Mouse (Mus musculus) embryonic facial prominence, embryonic 15.5 days (tissue): ENCODE data around the gene B3galt4. TPM values are rescaled to one million over a fixed set of nuclear protein-coding genes. Genes with fewer than 3 reads are reported as not detected.
"Not testable (repeated sequence)": the region's sequence is repeated elsewhere in the genome, so short reads cannot be mapped to it uniquely, and the experiment has no call there.

Experiments used
- ATAC-seq: fragments of 200-750 bp; cut with Nextera tagmentation; 2 replicates; pipeline ENCODE4 v1.8.0; 2017; ENCODE audit warnings: low read depth, moderate TSS enrichment; ENCODE audit not compliant: insufficient number of reproducible peaks, low FRiP score, low TSS enrichment
- H3K27ac ChIP-seq: fragments of 300-500 bp; sonication (generic); replicated peaks from 2 replicates; pipeline ENCODE4 v1.5.1; 2015; ENCODE audit warnings: mild to moderate bottlenecking, inconsistent platforms
- H3K27me3 ChIP-seq: fragments of 300-500 bp; sonication (generic); 2 replicates; pipeline ENCODE4 v1.6.1; 2015; ENCODE audit warnings: inconsistent platforms
- H3K36me3 ChIP-seq: fragments of 300-500 bp; sonication (generic); 2 replicates; pipeline ENCODE4 v1.6.1; 2015; ENCODE audit warnings: mild to moderate bottlenecking, inconsistent platforms
- H3K4me1 ChIP-seq: fragments of 300-500 bp; sonication (generic); 2 replicates; pipeline ENCODE4 v1.6.1; 2015; ENCODE audit warnings: inconsistent platforms
- H3K4me2 ChIP-seq: fragments of 300-500 bp; sonication (generic); replicated peaks from 2 replicates; pipeline ENCODE4 v1.6.1; 2015; ENCODE audit warnings: mild to moderate bottlenecking, inconsistent platforms
- H3K4me3 ChIP-seq: fragments of 300-500 bp; sonication (generic); replicated peaks from 2 replicates; pipeline ENCODE4 v1.5.1; 2015; ENCODE audit warnings: mild to moderate bottlenecking, inconsistent platforms
- H3K9ac ChIP-seq: fragments of 300-500 bp; sonication (generic); 2 replicates; pipeline ENCODE4 v1.6.1; 2015; ENCODE audit warnings: inconsistent platforms
- H3K9me3 ChIP-seq: fragments of 300-500 bp; sonication (generic); replicated peaks from 2 replicates; pipeline ENCODE4 v1.6.1; 2016; ENCODE audit warnings: inconsistent platforms
- WGBS: fragments of 180-500 bp; shearing (Covaris S2); methylation state at CpG from one replicate; pipeline ENCODE4 v1.1.7; 2015; 5-methylcytosine and 5-hydroxymethylcytosine counted together
- polyA plus RNA-seq: library from polyadenylated mRNA; unstranded; fragments of >200 nt; fragmentation: Nextera tagmentation; extraction: Ambion mirVana; gene quantifications from 2 replicates; pipeline ENCODE4 v1.2.1, GENCODE M21; 2015

Gene B3galt4
- polyA plus RNA-seq, 1 experiment from 2014 or later = 8.5 TPM

DNA sequence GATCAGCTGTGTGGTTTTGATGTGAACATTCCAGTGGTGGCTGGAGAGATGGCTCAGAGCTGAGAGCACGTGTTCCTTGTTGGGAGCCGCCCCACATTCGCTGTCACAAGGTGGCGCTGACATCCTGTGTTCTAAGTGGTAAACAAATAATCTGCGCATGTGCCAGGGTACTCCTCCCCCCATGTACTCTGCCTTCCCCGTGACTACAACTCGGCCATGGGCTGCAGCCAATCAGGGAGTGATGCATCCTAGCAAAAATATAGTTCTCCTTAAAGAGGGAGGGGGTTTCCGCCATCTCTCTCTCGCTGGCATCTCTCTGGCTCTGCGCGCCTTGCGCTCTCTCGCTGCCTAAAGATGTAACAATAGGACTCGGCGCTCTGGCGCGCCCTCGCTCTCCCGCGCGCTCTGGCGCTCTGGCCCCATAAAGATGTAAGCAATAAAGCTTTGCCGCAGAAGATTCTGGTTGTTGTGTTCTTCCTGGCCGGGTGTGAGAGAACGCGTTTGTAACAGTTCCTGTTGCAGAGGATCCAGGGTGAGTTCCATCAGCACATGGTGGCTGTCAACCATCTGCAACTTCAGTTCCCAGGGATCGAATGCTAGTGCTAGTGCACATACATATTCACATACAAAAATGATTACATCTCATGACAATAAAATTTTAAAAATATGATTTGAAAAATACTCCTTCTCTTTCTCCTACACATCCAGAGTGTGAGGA, 30.1 kb upstream of the B3galt4 start:
- peaks cover 42% of the 10 kb centered on the region for H3K27me3 ChIP-seq
- not testable (repeated sequence) for H3K9ac ChIP-seq, H3K9me3 ChIP-seq, H3K36me3 ChIP-seq
- ATAC-seq = peak; percentile 92
- H3K27ac ChIP-seq = peak overlapping the region; percentile 94
- under 1% methylated on average over 27 of the region's 27 CpGs for WGBS
- H3K4me3 ChIP-seq = peak overlapping the region; percentile 57
- peak overlapping the region; percentile 63 for H3K4me2 ChIP-seq
- peaks cover 27% of the 10 kb centered on the region for H3K4me1 ChIP-seq

GRCm38 (mm10) chr17:33980181-33981035, 29.1 kb upstream of the B3galt4 start:
- Histone ChIP-seq H3K27me3 (peaks cover 48% of the 10 kb centered on the region), H3K9ac (no peak overlapping the region)

DNA sequence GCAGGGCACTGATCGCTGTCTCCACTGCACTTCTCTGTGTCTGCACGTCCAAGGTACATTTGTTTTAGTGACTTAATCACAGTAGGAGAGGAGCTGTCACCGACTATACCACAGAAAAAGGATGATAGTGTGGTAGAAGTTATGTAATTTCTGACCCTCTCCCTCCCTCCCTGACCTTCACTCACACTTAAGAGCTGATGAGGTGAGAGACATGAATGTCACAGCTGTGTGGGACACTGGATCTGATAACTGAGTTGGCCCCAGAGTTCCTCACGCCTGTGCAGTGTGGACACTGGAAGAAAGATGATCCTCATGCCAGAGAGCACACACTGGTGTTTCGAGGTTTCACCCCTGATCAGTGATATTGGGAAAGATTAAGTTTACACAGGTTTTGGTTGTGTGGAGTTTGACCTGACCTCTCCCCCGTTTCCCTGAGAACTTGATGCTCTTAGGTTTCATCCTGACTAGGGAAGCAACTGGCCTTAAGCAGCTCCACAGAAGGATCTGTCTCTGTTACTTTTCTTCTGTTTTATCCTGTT, 28.3 kb upstream of the B3galt4 start:
- Histone ChIP-seq H3K4me1 (peaks cover 27% of the 10 kb centered on the region), H3K27me3 (peaks cover 55% of the 10 kb centered on the region), H3K27ac (no peak overlapping the region), H3K4me2 (no peak overlapping the region), H3K36me3 (no peaks in the 10 kb centered on the region), H3K9me3 (no peaks in the 10 kb centered on the region), H3K9ac (no peak overlapping the region), H3K4me3 (no peak overlapping the region)
- 74% methylated on average over 6 of the region's 6 CpGs for WGBS
- no peak for ATAC-seq

More at GRCm38 (mm10) chr17:33980181-33981035, 29.1 kb upstream of the B3galt4 start:
- Histone ChIP-seq H3K36me3 (no peaks in the 10 kb centered on the region), H3K4me3 (no peak overlapping the region), H3K27ac (peak overlapping the region; percentile 55; the same call in 1 of the 2 replicates), H3K9me3 (no peaks in the 10 kb centered on the region), H3K4me2 (peak overlapping the region; percentile 63; the same call in 1 of the 2 replicates), H3K4me1 (peaks cover 27% of the 10 kb centered on the region)
- WGBS = 73% methylated on average over 19 of the region's 19 CpGs
- no peak for ATAC-seq

- H3K27ac ChIP-seq = no peak overlapping the region
- H3K9ac ChIP-seq = no peak overlapping the region
- peak overlapping the region; percentile 59 for H3K4me2 ChIP-seq
- no peak for ATAC-seq
- peaks cover 27% of the 10 kb centered on the region for H3K4me1 ChIP-seq
- no peaks in the 10 kb centered on the region for H3K9me3 ChIP-seq
- H3K4me3 ChIP-seq = peak overlapping the region; percentile 37
- peaks cover 60% of the 10 kb centered on the region for H3K27me3 ChIP-seq
- H3K36me3 ChIP-seq = no peaks in the 10 kb centered on the region
- 0% methylated on average over 17 of the region's 17 CpGs for WGBS
Observed at GRCm38 (mm10) chr17:33978631-33979031, 27.3 kb upstream of the B3galt4 start.

DNA sequence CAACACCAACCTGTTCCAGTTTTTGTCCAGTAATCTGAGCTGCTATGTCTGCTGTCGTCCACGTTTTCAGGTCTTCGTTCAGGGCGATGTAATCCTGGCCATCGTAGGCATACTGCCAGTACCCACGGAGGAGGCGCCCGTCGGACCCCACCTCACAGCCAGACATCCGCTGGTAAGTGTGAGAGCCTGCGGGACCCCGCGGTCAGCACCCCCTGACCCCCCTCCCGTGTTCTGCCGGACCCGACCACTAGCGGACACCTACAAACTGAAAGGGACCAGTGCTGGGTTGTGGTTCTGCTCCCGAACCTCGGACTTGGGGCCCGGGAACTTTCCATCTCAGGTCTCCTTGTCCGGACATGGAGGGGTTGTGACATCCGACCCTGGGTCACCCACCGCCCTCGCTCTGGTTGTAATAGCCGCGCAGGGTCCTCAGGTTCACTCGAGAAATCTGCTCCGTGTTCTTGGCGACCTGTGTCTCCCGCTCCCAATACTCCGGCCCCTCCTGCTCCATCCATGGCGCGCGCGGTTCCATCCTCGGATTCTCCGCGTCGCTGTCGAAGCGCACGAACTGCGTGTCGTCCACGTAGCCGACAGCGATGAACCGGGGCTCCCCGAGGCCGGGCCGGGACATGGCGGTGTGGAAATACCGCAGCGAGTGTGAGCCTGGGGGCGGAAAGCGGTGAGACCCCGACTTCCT, 26.7 kb upstream of the B3galt4 start:
- no peak overlapping the region for H3K27ac ChIP-seq
- H3K36me3 ChIP-seq = no peaks in the 10 kb centered on the region
- no peak for ATAC-seq
- H3K27me3 ChIP-seq = peaks cover 60% of the 10 kb centered on the region
- H3K4me1 ChIP-seq = peaks cover 27% of the 10 kb centered on the region
- peak overlapping the region; percentile 59 for H3K4me2 ChIP-seq
- H3K9me3 ChIP-seq = no peaks in the 10 kb centered on the region
- H3K9ac ChIP-seq = no peak overlapping the region
- 1% methylated on average over 57 of the region's 57 CpGs for WGBS
- peak overlapping the region; percentile 37 for H3K4me3 ChIP-seq

DNA sequence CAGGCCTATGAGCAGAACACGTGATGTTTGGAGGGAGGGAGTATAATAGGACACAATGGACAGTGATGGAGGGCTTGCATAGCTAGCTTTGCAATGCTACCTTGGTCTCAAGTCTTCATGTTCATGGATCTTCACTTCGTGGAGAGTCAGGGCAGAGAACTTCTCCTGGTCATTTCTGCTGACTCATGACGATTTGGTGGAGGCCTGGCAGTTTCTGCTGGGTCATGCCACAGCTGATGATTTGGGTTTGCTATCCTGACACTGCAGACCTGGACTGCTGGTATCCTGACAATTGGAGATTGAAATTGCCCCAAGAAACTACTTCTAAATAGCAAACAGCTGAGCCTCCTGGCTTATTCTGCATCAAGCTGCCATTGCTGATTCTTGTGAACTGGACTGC, 22.3 kb upstream of the B3galt4 start:
- Histone ChIP-seq H3K27ac (no peak overlapping the region), H3K36me3 (no peaks in the 10 kb centered on the region), H3K27me3 (peaks cover 40% of the 10 kb centered on the region), H3K9me3 (no peaks in the 10 kb centered on the region), H3K9ac (no peak overlapping the region), H3K4me3 (no peak overlapping the region), H3K4me1 (peaks cover 9% of the 10 kb centered on the region), H3K4me2 (no peak overlapping the region)
- no peak for ATAC-seq
- WGBS = 55% methylated on average over 3 of the region's 3 CpGs

- H3K4me2 ChIP-seq = no peak overlapping the region
- no peak overlapping the region for H3K9ac ChIP-seq
- H3K27ac ChIP-seq = no peak overlapping the region
- no peak overlapping the region for H3K4me3 ChIP-seq
- H3K27me3 ChIP-seq = peaks cover 31% of the 10 kb centered on the region
- no peak for ATAC-seq
- no peaks in the 10 kb centered on the region for H3K36me3 ChIP-seq
- H3K9me3 ChIP-seq = no peaks in the 10 kb centered on the region
- 10% methylated on average over 1 of the region's 1 CpGs for WGBS
- peaks cover under 1% of the 10 kb centered on the region; the same call in 1 of the 2 replicates for H3K4me1 ChIP-seq
Observed at GRCm38 (mm10) chr17:33972691-33973090, 21.4 kb upstream of the B3galt4 start.

DNA sequence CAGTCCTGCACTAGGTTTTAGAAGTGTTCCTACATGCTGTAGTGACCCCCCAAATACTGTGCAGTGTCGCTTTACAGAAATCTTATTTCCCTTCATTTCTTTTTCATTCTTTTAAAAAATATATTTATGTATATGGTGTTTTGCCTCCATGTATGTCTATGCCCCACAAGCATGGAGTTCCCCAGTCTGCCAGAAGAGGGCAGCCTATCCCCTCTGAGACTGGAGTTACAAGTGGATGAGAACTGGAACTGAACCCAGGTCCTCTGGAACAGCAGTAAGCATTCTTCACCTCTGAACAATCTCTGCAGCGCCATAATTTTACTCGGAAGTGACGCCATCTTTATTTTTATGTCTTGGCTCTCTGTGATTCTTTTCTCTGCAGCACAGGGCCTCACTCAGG, 18.1 kb upstream of the B3galt4 start:
- Histone ChIP-seq H3K27me3 (0 out of 2 replicates have a peak, but pooled peaks cover 3% of the 10 kb centered on the region), H3K36me3 (peaks cover 20% of the 10 kb centered on the region), H3K27ac (no peak overlapping the region), H3K4me1 (no peaks in the 10 kb centered on the region), H3K4me3 (no peak overlapping the region), H3K4me2 (no peak overlapping the region), H3K9me3 (no peaks in the 10 kb centered on the region), H3K9ac (no peak overlapping the region)
- 77% methylated on average over 4 of the region's 4 CpGs for whole genome bisulfite sequencing
- ATAC-seq = no peak

- Histone ChIP-seq H3K9ac (no peak overlapping the region), H3K9me3 (no peaks in the 10 kb centered on the region), H3K4me1 (no peaks in the 10 kb centered on the region), H3K27me3 (no peaks in the 10 kb centered on the region), H3K27ac (no peak overlapping the region), H3K36me3 (peaks cover 23% of the 10 kb centered on the region), H3K4me3 (no peak overlapping the region), H3K4me2 (no peak overlapping the region)
- 27% methylated on average over 5 of the region's 5 CpGs for WGBS
- no peak for ATAC-seq
Observed at GRCm38 (mm10) chr17:33968927-33969326, 17.6 kb upstream of the B3galt4 start.

DNA sequence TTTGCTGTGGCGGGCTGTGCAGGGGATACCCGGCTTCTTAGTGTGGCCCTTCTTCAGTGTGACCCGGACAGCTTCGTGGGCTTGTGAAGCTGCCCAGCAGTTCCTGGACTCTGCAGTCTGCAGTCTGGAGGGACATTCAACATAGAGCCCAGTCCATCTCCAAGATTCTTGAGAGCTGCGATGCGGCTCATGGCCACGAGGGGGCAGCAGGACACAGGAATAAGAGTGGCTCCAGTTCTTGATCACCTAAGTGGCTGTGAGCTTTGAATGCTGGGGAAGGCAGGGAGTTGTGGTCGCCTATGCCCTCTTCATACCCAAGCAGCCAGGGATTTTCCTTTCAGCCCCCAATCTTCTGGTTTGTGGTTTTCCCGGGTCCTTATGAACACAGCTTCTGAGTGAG, 17.2 kb upstream of the B3galt4 start:
- 1% methylated on average over 9 of the region's 9 CpGs for whole genome bisulfite sequencing
- Histone ChIP-seq H3K4me2 (no peak overlapping the region), H3K9me3 (no peaks in the 10 kb centered on the region), H3K4me1 (no peaks in the 10 kb centered on the region), H3K36me3 (peaks cover 27% of the 10 kb centered on the region), H3K27me3 (no peaks in the 10 kb centered on the region), H3K9ac (no peak overlapping the region), H3K4me3 (no peak overlapping the region), H3K27ac (no peak overlapping the region)
- no peak for ATAC-seq
